Mouse (Mus musculus) thymus, adult 2 months (tissue): ENCODE data around the gene Herc1. TPM values are rescaled to one million over a fixed set of nuclear protein-coding genes. Genes with fewer than 3 reads are reported as not detected.

Experiments used
- DNase-seq: peaks from one replicate; pipeline ENCODE4 v3.0.0; 2021
- H3K27ac ChIP-seq: fragments of 200-500 bp; 2 replicates; pipeline ENCODE4 v1.5.1; 2012; ENCODE audit warnings: low read length, control low read depth; ENCODE audit not compliant: control insufficient read depth, insufficient read depth
- H3K27me3 ChIP-seq: fragments of 200-500 bp; 2 replicates; pipeline ENCODE4 v1.6.1; 2012; ENCODE audit warnings: mild to moderate bottlenecking, low read length, moderate library complexity, mixed read lengths; ENCODE audit not compliant: control insufficient read depth, insufficient read depth
- H3K36me3 ChIP-seq: fragments of 200-500 bp; 2 replicates; pipeline ENCODE4 v1.6.1; 2012; ENCODE audit warnings: mild to moderate bottlenecking, low read length, moderate library complexity; ENCODE audit not compliant: control insufficient read depth, insufficient read depth
- H3K4me1 ChIP-seq: fragments of 200-500 bp; replicated peaks from 2 replicates; pipeline ENCODE4 v1.6.1; 2012; ENCODE audit warnings: low read length; ENCODE audit not compliant: control insufficient read depth, insufficient read depth
- H3K4me3 ChIP-seq: fragments of 200-500 bp; 2 replicates; pipeline ENCODE4 v1.5.1; 2012; ENCODE audit warnings: mild to moderate bottlenecking, low read length, control low read depth, moderate library complexity; ENCODE audit not compliant: control insufficient read depth, insufficient read depth
- CTCF ChIP-seq: fragments of 200-500 bp; IDR thresholded peaks from 2 replicates; pipeline ENCODE4 v1.5.1; 2012; ENCODE audit warnings: mild to moderate bottlenecking, control low read depth, low read length, moderate library complexity, borderline replicate concordance; ENCODE audit not compliant: control insufficient read depth, poor library complexity, insufficient read depth; ENCODE audit errors: extremely low read depth
- POLR2A ChIP-seq: fragments of 200-500 bp; IDR thresholded peaks from 2 replicates; pipeline ENCODE4 v1.6.1; 2012; ENCODE audit warnings: mild to moderate bottlenecking, low read length, control low read depth, moderate library complexity; ENCODE audit not compliant: control insufficient read depth, poor library complexity, insufficient read depth; ENCODE audit errors: extremely low read depth
- WGBS: fragments of 180-500 bp; shearing (Covaris S2); methylation state at CpG from one replicate; pipeline ENCODE4 v1.1.7; 2018; 5-methylcytosine and 5-hydroxymethylcytosine counted together
- polyA plus RNA-seq: library from polyadenylated mRNA; depleted of rRNA; stranded (reverse); fragments of >200 nt; gene quantifications from 2 replicates; pipeline ENCODE4 v1.2.3, GENCODE M21; 2012

Herc1 gene
- polyA plus RNA-seq, 1 experiment, result 28.6 TPM

GRCm38 (mm10) chr9:66350788-66351430 is 659 bp downstream of the Herc1 start:
- Histone ChIP-seq H3K36me3 (no peaks in the 10 kb centered on the region), H3K27me3 (no peaks in the 10 kb centered on the region), H3K4me3 (peak overlapping the region; percentile 95), H3K27ac (no peak overlapping the region), H3K4me1 (peaks cover 3% of the 10 kb centered on the region; the same call in 1 of the 2 replicates)
- DNase-seq, result peak; percentile 45
- WGBS, result 2% methylated on average over 32 of the region's 32 CpGs
- TF ChIP-seq CTCF (no peak), POLR2A (no peak)

DNA sequence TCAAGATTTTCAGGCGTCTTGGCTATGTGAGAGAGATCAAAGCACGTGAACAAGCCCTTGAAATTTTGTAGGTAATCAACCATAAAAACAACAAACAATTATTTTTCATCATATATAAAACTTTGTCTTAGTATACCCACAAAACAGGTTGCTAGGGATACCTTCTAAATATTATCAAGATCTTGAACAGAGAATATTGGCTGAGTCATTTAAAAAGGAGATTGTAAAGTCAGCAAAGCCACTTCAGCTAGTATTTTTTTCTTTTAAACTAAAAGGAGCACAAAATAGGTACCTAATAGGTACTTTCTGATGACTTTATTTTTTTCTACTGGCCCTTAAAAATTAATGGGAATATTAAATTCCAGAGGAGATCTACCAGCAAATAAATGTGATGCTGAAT is 2.5 kb downstream of the Herc1 start:
- H3K4me3 ChIP-seq, result no peak overlapping the region
- WGBS, result 90% methylated on average over 2 of the region's 2 CpGs
- no peaks in the 10 kb centered on the region for H3K27me3 ChIP-seq
- DNase-seq, result no peak
- H3K27ac ChIP-seq, result no peak overlapping the region
- no peak for TF ChIP-seq POLR2A
- TF ChIP-seq CTCF, result no peak
- no peaks in the 10 kb centered on the region for H3K36me3 ChIP-seq
- peaks cover 3% of the 10 kb centered on the region; the same call in 1 of the 2 replicates for H3K4me1 ChIP-seq

DNA sequence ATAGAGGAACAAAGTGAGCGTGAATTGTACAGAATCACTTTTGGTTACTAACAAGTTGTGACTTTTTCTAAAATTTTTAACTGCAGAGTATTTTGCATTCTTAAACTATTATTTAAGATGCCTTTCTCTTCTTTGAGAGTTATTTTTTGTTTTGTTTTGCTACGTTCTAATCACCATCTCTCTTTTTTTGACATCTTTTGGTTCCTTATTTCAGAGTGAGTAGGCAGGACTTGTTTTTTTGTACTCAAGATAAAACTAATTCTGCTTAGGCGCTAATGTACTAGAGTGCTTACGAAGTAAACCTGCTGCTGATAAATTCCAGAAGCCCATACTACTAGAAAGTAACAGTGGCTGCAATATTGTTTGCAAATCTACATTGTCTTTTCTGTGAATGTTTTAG is 8.9 kb downstream of the Herc1 start:
- no peaks in the 10 kb centered on the region for H3K36me3 ChIP-seq
- H3K27me3 ChIP-seq, result no peaks in the 10 kb centered on the region
- no peaks in the 10 kb centered on the region for H3K4me1 ChIP-seq
- TF ChIP-seq POLR2A, result no peak
- no peak for TF ChIP-seq CTCF
- DNase-seq, result no peak
- H3K27ac ChIP-seq, result no peak overlapping the region
- H3K4me3 ChIP-seq, result no peak overlapping the region
- WGBS, result 93% methylated on average over 4 of the region's 4 CpGs

DNA sequence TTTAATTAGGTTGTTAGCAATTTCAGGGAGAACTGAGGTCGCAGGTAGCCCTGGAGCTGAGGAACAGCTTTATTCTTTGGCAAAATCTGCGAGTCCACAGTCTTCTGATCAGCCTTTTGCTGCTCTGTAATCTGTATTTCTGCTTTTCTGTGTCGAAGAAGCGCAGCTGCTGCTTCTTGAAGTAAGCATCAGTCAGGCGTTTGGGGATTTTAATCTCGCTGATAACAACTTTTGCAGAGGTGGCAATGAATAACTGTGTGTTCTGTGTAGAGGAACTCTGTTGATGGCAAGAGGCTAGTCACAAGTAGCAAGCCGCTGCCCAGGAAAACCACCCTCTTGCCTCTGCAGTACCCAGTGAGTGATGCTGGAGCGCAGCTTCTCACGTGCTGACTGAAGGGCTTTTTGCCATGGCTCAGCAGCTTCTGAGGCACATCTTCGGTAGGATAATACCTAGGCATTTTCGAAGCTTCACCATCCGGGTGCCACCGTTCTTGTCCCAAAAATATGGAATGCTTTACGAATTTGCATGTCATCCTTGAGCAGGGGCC is 10.0 kb downstream of the Herc1 start:
- no peak for TF ChIP-seq CTCF
- TF ChIP-seq POLR2A, result no peak
- Histone ChIP-seq H3K4me1 (no peaks in the 10 kb centered on the region), H3K27ac (no peak overlapping the region), H3K36me3 (no peaks in the 10 kb centered on the region), H3K4me3 (no peak overlapping the region), H3K27me3 (no peaks in the 10 kb centered on the region)
- no peak for DNase-seq
- 88% methylated on average over 14 of the region's 14 CpGs for WGBS

- Histone ChIP-seq H3K27ac (no peak overlapping the region), H3K36me3 (peaks cover 14% of the 10 kb centered on the region; the same call in 1 of the 2 replicates), H3K4me3 (no peak overlapping the region), H3K4me1 (no peaks in the 10 kb centered on the region), H3K27me3 (no peaks in the 10 kb centered on the region)
- 70% methylated on average over 4 of the region's 4 CpGs for whole genome bisulfite sequencing
- no peak for DNase-seq
- TF ChIP-seq POLR2A (no peak), CTCF (no peak)
Observed at GRCm38 (mm10) chr9:66368890-66369433, 18.7 kb downstream of the Herc1 start.

GRCm38 (mm10) chr9:66370334-66370733 is 20.1 kb downstream of the Herc1 start:
- no peaks in the 10 kb centered on the region for H3K4me1 ChIP-seq
- WGBS, result 95% methylated on average over 3 of the region's 3 CpGs

More at GRCm38 (mm10) chr9:66370334-66370733, 20.1 kb downstream of the Herc1 start:
- no peak overlapping the region for H3K4me3 ChIP-seq
- no peak overlapping the region for H3K27ac ChIP-seq
- no peak for DNase-seq
- H3K36me3 ChIP-seq, result peaks cover 14% of the 10 kb centered on the region; the same call in 1 of the 2 replicates
- TF ChIP-seq POLR2A (no peak), CTCF (no peak)
- H3K27me3 ChIP-seq, result no peaks in the 10 kb centered on the region
